Mouse (Mus musculus) limb, embryonic 11.5 days (tissue): ENCODE measurements around the gene Cep164. TPM values are rescaled to one million over a fixed set of nuclear protein-coding genes. Genes with fewer than 3 reads are reported as not detected.
"Not testable (repeated sequence)": the region's sequence is repeated elsewhere in the genome, so short reads cannot be mapped to it uniquely, and the experiment has no call there.

ENCODE experiments used
- ATAC-seq: fragments of 200-750 bp; cut with Nextera tagmentation; 2 replicates; pipeline ENCODE4 v1.8.0; 2017; ENCODE audit warnings: low read depth; ENCODE audit not compliant: insufficient number of reproducible peaks, low FRiP score, low TSS enrichment
- DNase-seq: peaks from one replicate; pipeline ENCODE4 v3.0.0-alpha.2; 2015; ENCODE audit warnings: low spot score
- H3K27ac ChIP-seq: fragments of 300-500 bp; sonication (generic); replicated peaks from 2 replicates; pipeline ENCODE4 v1.5.1; 2014; ENCODE audit warnings: low read depth, mild to moderate bottlenecking, low read length
- H3K27me3 ChIP-seq: fragments of 300-500 bp; sonication (generic); 2 replicates; pipeline ENCODE4 v1.6.1; 2014; ENCODE audit warnings: mild to moderate bottlenecking, low read length, mixed read lengths; ENCODE audit not compliant: control insufficient read depth, insufficient read depth
- H3K36me3 ChIP-seq: fragments of 300-500 bp; sonication (generic); 2 replicates; pipeline ENCODE4 v1.6.1; 2014; ENCODE audit warnings: mild to moderate bottlenecking, low read length, moderate library complexity, mixed read lengths; ENCODE audit not compliant: control insufficient read depth, insufficient read depth
- H3K4me1 ChIP-seq: fragments of 300-500 bp; sonication (generic); 2 replicates; pipeline ENCODE4 v1.6.1; 2014; ENCODE audit warnings: low read length, mixed read lengths; ENCODE audit not compliant: control insufficient read depth, insufficient read depth
- H3K4me2 ChIP-seq: fragments of 300-500 bp; sonication (generic); 2 replicates; pipeline ENCODE4 v1.6.1; 2014; ENCODE audit warnings: low read depth, mild to moderate bottlenecking, moderate library complexity; ENCODE audit not compliant: severe bottlenecking
- H3K4me3 ChIP-seq: fragments of 300-500 bp; sonication (generic); 2 replicates; pipeline ENCODE4 v1.5.1; 2014; ENCODE audit warnings: low read depth, low read length
- H3K9ac ChIP-seq: fragments of 300-500 bp; sonication (generic); 2 replicates; pipeline ENCODE4 v1.6.1; 2014; ENCODE audit warnings: mild to moderate bottlenecking, low read length
- H3K9me3 ChIP-seq: fragments of 300-500 bp; sonication (generic); 2 replicates; pipeline ENCODE4 v1.6.1; 2016; ENCODE audit warnings: low read length; ENCODE audit not compliant: control insufficient read depth
- WGBS: fragments of 180-500 bp; shearing (Covaris S2); extraction: QIAGEN DNeasy Blood & Tissue Kit; methylation state at CpG from one replicate; pipeline ENCODE4 v1.1.7; 2014; 5-methylcytosine and 5-hydroxymethylcytosine counted together
- polyA plus RNA-seq: library from polyadenylated mRNA; unstranded; fragments of >200 nt; fragmentation: Nextera tagmentation; extraction: Ambion mirVana; gene quantifications from 2 replicates; pipeline ENCODE4 v1.2.1, GENCODE M21; 2014

Cep164 gene
- polyA plus RNA-seq, 1 experiment from 2014 or later = 21.7 TPM

GRCm38 (mm10) chr9:45791456-45792142 lies 36.9 kb downstream of the Cep164 start:
- no peaks in the 10 kb centered on the region; the same call in none of the 2 replicates for H3K36me3 ChIP-seq
- 79% methylated on average over 8 of the region's 8 CpGs for WGBS
- H3K27me3 ChIP-seq = no peaks in the 10 kb centered on the region

GRCm38 (mm10) chr9:45788405-45788804 lies 40.1 kb downstream of the Cep164 start:
- H3K27ac ChIP-seq = no peak overlapping the region
- H3K36me3 ChIP-seq = peaks cover 3% of the 10 kb centered on the region
- H3K4me3 ChIP-seq = no peak overlapping the region
- DNase-seq = no peak
- ATAC-seq = no peak
- no peak overlapping the region for H3K9ac ChIP-seq
- no peaks in the 10 kb centered on the region for H3K4me1 ChIP-seq
- no peaks in the 10 kb centered on the region for H3K27me3 ChIP-seq
- WGBS = 59% methylated on average over 5 of the region's 5 CpGs
- H3K4me2 ChIP-seq = no peak overlapping the region
- H3K9me3 ChIP-seq = no peaks in the 10 kb centered on the region

More at GRCm38 (mm10) chr9:45791456-45792142, 36.9 kb downstream of the Cep164 start:
- ATAC-seq (no peak), DNase-seq (no peak)
- Histone ChIP-seq H3K9ac (no peak overlapping the region), H3K4me2 (no peak overlapping the region), H3K27ac (no peak overlapping the region), H3K4me1 (no peaks in the 10 kb centered on the region), H3K9me3 (no peaks in the 10 kb centered on the region), H3K4me3 (no peak overlapping the region)

DNA sequence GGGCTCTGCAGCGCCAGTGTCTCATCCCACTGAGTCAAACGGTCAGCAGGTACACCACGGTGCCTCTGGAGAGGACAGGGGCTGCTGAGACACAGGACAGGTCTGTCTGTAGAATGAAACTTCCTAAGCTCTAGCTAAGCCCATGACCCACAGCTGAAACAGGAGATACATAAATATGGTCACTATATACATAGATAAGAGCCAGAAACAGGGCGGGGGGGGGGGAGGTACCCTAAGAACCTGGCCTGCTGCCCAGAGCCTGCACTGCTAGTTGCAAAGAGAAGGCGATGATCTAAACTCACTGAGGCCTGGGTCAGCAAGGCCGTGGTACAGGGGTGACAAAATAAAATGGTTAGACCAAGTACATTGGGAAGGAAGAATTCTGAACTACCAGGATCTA lies 40.9 kb downstream of the Cep164 start:
- Histone ChIP-seq H3K4me2 (no peak overlapping the region), H3K27me3 (no peaks in the 10 kb centered on the region), H3K9me3 (no peaks in the 10 kb centered on the region), H3K36me3 (peaks cover 3% of the 10 kb centered on the region), H3K4me1 (no peaks in the 10 kb centered on the region), H3K27ac (no peak overlapping the region), H3K4me3 (no peak overlapping the region), H3K9ac (no peak overlapping the region)
- 95% methylated on average over 6 of the region's 6 CpGs for WGBS
- DNase-seq (no peak), ATAC-seq (no peak)

- H3K4me3 ChIP-seq = no peak overlapping the region
- DNase-seq (no peak), ATAC-seq (no peak)
- peaks cover 3% of the 10 kb centered on the region for H3K36me3 ChIP-seq
- H3K27ac ChIP-seq = no peak overlapping the region
- H3K9ac ChIP-seq = no peak overlapping the region
- H3K4me2 ChIP-seq = no peak overlapping the region
- WGBS = 92% methylated on average over 8 of the region's 8 CpGs
- no peaks in the 10 kb centered on the region for H3K9me3 ChIP-seq
- no peaks in the 10 kb centered on the region for H3K27me3 ChIP-seq
- H3K4me1 ChIP-seq = no peaks in the 10 kb centered on the region
These were observed 41.4 kb downstream of the Cep164 start for GRCm38 (mm10) chr9:45787071-45787470.

GRCm38 (mm10) chr9:45783249-45784069 lies 45.0 kb downstream of the Cep164 start:
- H3K27me3 ChIP-seq = no peaks in the 10 kb centered on the region
- H3K9me3 ChIP-seq = no peaks in the 10 kb centered on the region
- no peak overlapping the region for H3K27ac ChIP-seq
- ATAC-seq = no peak
- no peak overlapping the region for H3K9ac ChIP-seq
- DNase-seq = no peak
- no peak overlapping the region for H3K4me2 ChIP-seq
- H3K36me3 ChIP-seq = peaks cover 6% of the 10 kb centered on the region; the same call in 1 of the 2 replicates
- H3K4me1 ChIP-seq = no peaks in the 10 kb centered on the region
- H3K4me3 ChIP-seq = no peak overlapping the region
- WGBS = 84% methylated on average over 12 of the region's 12 CpGs

GRCm38 (mm10) chr9:45779201-45779600 lies 49.3 kb downstream of the Cep164 start:
- Histone ChIP-seq H3K4me1 (no peaks in the 10 kb centered on the region), H3K27ac (no peak overlapping the region)

GRCm38 (mm10) chr9:45776176-45776575 lies 52.3 kb downstream of the Cep164 start:
- not testable (repeated sequence) for H3K9me3 ChIP-seq, H3K36me3 ChIP-seq, H3K4me3 ChIP-seq, H3K27me3 ChIP-seq, H3K4me2 ChIP-seq, H3K4me1 ChIP-seq, H3K27ac ChIP-seq, H3K9ac ChIP-seq, ATAC-seq, DNase-seq
- WGBS = 85% methylated on average over 3 of the region's 3 CpGs

More at GRCm38 (mm10) chr9:45779201-45779600, 49.3 kb downstream of the Cep164 start:
- ATAC-seq (no peak), DNase-seq (no peak)
- no peak overlapping the region for H3K4me3 ChIP-seq
- peaks cover 7% of the 10 kb centered on the region; the same call in 1 of the 2 replicates for H3K36me3 ChIP-seq
- WGBS = 79% methylated on average over 6 of the region's 6 CpGs
- H3K9me3 ChIP-seq = no peaks in the 10 kb centered on the region
- no peak overlapping the region for H3K9ac ChIP-seq
- H3K27me3 ChIP-seq = no peaks in the 10 kb centered on the region
- H3K4me2 ChIP-seq = no peak overlapping the region

GRCm38 (mm10) chr9:45774088-45774487 lies 54.4 kb downstream of the Cep164 start:
- Histone ChIP-seq H3K4me1 (no peaks in the 10 kb centered on the region), H3K36me3 (peaks cover 9% of the 10 kb centered on the region), H3K27me3 (no peaks in the 10 kb centered on the region), H3K4me2 (no peak overlapping the region), H3K4me3 (no peak overlapping the region), H3K9ac (no peak overlapping the region), H3K27ac (no peak overlapping the region), H3K9me3 (no peaks in the 10 kb centered on the region)
- DNase-seq (no peak), ATAC-seq (no peak)
- WGBS = 80% methylated on average over 6 of the region's 6 CpGs
